Mouse (Mus musculus) embryonic fibroblast, embryonic 13.5 days (primary cell): Measurements from ENCODE around the gene Rgs8. TPM values are rescaled to one million over a fixed set of nuclear protein-coding genes. Genes with fewer than 3 reads are reported as not detected.
A peak's percentile ranks its signal among the peaks of the same experiment; 100 is the strongest.

Experiments
- H3K27ac ChIP-seq: 2 replicates; pipeline ENCODE4 v1.5.1; 2012; ENCODE audit warnings: low read length, control low read depth, inconsistent platforms; ENCODE audit not compliant: insufficient read depth
- H3K4me1 ChIP-seq: 2 replicates; pipeline ENCODE4 v1.6.1; 2011; ENCODE audit warnings: low read length; ENCODE audit not compliant: control insufficient read depth, insufficient read depth
- H3K4me3 ChIP-seq: 2 replicates; pipeline ENCODE4 v1.5.1; 2011; ENCODE audit warnings: mild to moderate bottlenecking, control low read depth, low read length; ENCODE audit not compliant: insufficient read depth
- CTCF ChIP-seq: IDR thresholded peaks from 2 replicates; pipeline ENCODE4 v1.5.1; 2011; ENCODE audit warnings: mild to moderate bottlenecking, control low read depth, low read length, moderate library complexity, borderline replicate concordance; ENCODE audit not compliant: insufficient read depth
- POLR2A ChIP-seq: IDR thresholded peaks from 2 replicates; pipeline ENCODE4 v1.6.1; 2011; ENCODE audit warnings: low read depth, mild to moderate bottlenecking, control low read depth, low read length, moderate library complexity
- polyA plus RNA-seq: library from polyadenylated mRNA; stranded (reverse); fragments of >200 nt; gene quantifications from 2 replicates; pipeline ENCODE4 v1.2.4, GENCODE M21; 2011; ENCODE audit warnings: low read depth; ENCODE audit not compliant: missing spikeins, insufficient read length

Rgs8 gene
- polyA plus RNA-seq, 1 experiment: 0.39 TPM

DNA sequence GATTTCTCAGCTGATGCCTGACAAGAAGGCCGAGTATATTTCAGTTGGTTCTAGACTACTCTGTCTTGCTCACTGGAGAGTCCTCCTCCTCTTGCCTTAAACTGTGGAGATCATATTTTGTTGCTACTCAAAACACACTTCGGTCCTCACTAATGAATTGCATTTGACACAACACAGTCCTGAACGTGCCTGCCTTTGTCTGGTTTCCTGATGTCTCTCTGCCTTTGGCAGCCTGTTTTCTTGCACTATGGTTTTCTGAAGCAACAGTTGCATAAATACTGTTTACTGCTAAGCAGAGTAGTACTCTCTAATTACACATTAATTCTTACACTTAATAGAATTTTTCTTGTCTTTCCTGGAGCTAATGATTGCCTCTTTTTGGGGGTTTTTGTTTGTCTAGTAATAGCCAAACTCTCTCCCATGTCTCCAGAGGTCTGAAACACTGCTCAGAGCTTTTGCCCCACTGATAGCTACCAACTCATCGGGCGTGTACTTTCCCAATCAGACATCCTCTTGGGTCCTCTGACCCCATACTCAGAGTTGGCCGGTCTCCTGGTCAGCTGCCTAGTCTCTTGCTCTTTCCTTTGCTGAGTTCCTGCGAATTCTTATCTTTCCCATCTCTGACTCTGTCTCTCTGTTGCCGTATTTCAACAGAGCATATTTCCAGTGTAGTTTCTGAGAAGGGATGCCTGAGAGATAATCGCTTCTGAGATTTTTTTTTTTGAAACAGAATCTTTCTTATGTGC lies 68.9 kb downstream of the Rgs8 start:
- Histone ChIP-seq H3K27ac (no peak overlapping the region), H3K4me1 (no peaks in the 10 kb centered on the region), H3K4me3 (no peak overlapping the region)
- no peak for TF ChIP-seq CTCF

DNA sequence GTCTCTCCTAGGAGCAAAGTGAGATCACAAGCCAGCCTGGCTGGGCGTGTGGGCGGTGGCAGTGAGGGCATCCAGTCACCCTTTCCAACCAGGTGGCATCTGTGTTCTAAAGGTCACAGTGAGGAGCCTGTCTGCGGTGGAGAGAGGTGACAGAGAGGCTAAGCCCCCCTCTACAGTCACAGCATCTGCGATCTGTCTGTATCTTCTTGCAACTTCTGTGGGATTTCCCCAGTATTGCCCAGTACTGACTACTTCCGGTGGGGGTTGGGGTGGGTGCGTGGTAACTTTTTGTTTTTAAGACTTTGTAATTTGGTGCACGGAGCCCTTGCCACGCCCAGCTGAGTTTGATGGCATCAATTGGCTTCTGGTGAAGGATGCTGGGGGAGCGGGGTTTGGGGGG lies 70.6 kb downstream of the Rgs8 start:
- Histone ChIP-seq H3K4me1 (no peaks in the 10 kb centered on the region), H3K27ac (no peak overlapping the region), H3K4me3 (no peak overlapping the region)
- no peak for TF ChIP-seq POLR2A

DNA sequence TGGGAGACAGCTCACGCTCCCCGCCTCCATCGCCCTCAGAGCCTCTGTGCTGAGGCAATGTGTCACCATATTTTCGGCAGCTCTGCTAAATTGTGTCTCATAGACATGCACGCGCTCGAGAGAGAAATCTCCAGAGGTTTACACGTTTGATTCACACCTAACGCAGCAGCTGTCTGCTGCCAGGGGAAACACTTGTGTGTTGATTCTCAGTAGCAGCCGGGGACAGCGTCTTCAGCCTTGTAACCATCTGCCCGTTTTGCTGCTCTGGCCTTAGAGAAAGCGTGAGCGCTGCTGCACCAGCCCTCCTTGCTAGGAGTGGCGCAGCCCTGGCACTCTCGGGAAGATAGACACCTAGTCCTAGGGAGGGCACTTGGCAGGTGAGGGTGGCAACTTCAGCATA lies 73.8 kb downstream of the Rgs8 start:
- Histone ChIP-seq H3K4me3 (no peak overlapping the region), H3K4me1 (no peaks in the 10 kb centered on the region), H3K27ac (no peak overlapping the region)
- TF ChIP-seq CTCF (no peak), POLR2A (no peak)

DNA sequence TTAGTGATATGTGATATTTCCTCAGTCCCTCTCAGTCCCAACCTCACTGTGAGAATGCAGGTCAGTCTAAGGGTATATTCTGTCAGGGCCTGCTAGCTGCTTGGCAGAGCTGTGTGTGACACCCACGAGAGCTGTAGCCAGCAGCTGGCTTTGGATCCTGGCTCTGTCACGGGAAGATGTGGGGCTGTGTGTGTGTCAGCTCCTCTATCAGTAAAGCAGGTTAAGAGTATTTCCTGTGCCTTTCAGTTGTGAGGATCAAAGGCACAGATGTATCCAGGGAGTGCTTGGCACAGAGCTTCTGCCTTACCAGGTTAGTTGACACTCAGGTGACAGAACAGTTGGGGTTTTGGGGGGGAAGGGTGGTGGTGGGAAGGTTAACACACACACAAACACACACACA lies 77.0 kb downstream of the Rgs8 start:
- Histone ChIP-seq H3K4me1 (no peaks in the 10 kb centered on the region), H3K27ac (no peak overlapping the region), H3K4me3 (no peak overlapping the region)
- TF ChIP-seq POLR2A: no peak
- TF ChIP-seq CTCF: no peak

DNA sequence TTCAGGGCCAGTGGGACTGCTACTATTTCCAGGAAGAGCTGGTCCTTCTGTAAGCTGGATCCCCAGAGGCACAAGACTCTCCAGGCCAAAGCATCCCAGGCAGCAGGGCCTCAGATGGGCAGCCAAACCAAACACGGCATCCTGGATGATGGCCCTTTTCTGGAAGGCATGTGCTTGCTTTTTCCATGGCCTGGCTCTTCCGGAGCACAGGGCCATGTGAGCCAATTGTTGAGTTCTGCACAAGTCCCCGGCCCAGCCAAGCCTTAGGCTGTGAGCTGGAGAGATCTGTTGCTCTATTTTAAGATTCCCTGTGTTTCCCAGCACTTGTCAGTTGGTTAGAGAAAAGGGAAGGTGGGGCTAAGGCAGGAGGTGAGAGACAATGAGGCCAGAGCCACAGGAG lies 77.8 kb downstream of the Rgs8 start:
- Histone ChIP-seq H3K27ac (no peak overlapping the region), H3K4me3 (no peak overlapping the region), H3K4me1 (peaks cover 3% of the 10 kb centered on the region)
- TF ChIP-seq POLR2A (no peak), CTCF (no peak)

DNA sequence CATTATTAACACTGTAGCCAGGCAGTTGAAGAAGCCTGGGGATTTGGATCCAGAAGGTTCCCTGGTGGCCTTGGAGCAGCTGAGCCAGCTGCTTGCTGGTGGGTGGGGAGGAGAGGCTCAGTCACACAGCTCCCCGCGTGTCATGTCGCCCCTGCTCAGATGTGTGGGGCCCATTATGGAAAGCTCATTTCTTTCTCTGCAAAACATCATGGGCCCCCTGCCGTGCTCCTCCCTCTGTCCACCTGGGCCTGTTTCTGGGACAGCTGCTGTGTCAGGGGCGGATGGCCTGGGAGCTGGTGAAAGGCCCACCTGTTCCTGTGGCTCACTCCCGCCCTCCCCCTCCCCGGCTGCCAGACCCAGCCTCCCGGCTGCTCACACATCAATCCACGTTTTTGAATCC lies 80.4 kb downstream of the Rgs8 start:
- TF ChIP-seq POLR2A (no peak), CTCF (no peak)
- Histone ChIP-seq H3K27ac (no peak overlapping the region), H3K4me1 (peaks cover 14% of the 10 kb centered on the region), H3K4me3 (no peak overlapping the region)

DNA sequence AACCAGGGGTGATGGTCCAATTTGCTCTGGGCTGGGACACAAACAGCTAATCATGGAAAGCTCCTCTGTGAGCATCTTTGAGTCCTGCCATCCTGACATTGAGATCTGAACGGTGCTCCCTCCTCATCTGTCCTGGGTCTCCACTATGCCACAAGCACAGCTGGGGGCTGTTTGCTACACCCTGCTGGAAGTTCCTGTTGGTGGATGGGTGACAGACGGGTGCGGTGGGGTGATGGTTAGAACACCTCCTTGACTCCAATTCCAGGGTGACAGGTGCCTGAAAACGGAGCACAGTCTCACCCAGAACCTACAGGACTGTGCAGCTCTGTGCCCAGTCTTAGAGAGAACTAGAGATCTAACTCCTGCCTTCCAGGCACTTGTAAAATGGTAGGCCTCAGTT lies 82.0 kb downstream of the Rgs8 start:
- peaks cover 14% of the 10 kb centered on the region for H3K4me1 ChIP-seq
- no peak overlapping the region for H3K27ac ChIP-seq
- no peak overlapping the region for H3K4me3 ChIP-seq
- no peak for TF ChIP-seq POLR2A
- no peak for TF ChIP-seq CTCF

DNA sequence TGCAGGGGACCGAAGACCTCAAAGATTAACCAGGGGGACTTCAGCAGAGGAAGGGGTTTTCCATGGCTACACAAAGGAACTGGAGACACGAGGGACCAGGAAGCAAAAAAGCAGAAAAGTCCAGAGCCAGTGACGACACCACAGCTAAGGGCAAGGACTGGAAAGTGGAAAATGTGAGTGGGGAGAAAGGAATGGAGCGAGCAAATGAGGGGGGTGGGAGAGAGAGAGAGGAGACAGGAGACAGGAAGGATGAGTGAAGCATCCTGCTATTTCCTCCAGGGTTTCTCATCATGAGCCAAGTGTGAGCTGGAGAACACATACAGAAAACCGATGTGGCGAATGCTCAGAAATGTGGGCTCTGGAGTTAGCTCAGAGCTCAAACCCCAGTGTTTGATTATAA lies 83.3 kb downstream of the Rgs8 start:
- Histone ChIP-seq H3K4me3 (no peak overlapping the region), H3K27ac (peak overlapping the region; percentile 86), H3K4me1 (peaks cover 14% of the 10 kb centered on the region)
- TF ChIP-seq POLR2A: no peak
- TF ChIP-seq CTCF: no peak

DNA sequence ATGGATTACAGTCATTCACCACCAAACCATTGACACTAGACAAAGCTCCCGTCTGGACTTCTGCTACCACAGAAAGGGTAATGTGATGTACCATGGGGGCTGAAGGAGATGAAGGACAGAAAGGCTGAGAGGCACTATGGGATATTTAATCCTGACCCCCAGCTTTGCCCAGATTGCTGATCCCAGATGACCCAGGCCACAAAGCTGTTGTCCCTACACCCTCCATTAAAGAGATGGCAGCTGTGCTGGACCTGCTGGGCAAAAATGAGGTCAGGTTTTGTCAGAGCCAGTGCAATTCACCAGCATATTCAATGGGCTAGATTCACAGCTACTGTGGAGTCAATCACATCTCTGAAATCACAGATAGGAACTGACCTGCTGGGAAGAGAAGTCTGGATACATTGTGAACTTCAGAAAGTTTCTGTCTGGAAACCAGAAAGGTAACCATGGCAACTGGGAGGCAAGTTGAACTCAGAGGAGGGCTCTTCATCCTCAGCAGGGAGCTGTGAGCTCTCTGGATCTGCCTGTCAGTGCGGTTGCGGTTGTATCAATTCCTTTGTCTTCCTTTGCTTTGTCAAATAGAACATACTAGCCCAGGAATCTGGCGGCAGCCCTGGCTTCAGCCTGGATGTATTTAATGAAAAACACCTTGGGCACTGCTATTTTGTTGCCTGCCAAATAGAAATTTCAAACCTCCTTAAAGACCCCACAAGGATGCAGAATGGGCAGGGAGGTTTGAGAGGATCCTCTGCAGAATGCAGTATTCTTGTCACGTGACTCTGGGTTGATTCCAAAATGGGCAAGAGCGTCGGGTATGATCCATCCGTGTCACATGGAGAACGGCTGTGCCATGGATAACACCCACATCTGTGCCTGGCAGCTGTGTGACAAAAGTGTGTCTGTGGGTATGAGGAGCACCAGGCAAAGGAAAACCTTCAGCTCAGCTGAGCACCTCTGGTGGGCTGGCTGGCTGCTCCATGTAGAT lies 84.6 kb downstream of the Rgs8 start:
- H3K27ac ChIP-seq: peak overlapping the region; percentile 53; the same call in 1 of the 2 replicates

More for the DNA sequence above, 84.6 kb downstream of the Rgs8 start:
- no peak for TF ChIP-seq CTCF
- no peak for TF ChIP-seq POLR2A
- peaks cover 14% of the 10 kb centered on the region for H3K4me1 ChIP-seq
- H3K4me3 ChIP-seq: no peak overlapping the region
